Mouse (Mus musculus): Measurements from ENCODE around the gene Ssu2. TPM values are rescaled to one million over a fixed set of nuclear protein-coding genes. Genes with fewer than 3 reads are reported as not detected.

Gene Ssu2
- polyA plus RNA-seq, 1 experiment, result not detected

DNA sequence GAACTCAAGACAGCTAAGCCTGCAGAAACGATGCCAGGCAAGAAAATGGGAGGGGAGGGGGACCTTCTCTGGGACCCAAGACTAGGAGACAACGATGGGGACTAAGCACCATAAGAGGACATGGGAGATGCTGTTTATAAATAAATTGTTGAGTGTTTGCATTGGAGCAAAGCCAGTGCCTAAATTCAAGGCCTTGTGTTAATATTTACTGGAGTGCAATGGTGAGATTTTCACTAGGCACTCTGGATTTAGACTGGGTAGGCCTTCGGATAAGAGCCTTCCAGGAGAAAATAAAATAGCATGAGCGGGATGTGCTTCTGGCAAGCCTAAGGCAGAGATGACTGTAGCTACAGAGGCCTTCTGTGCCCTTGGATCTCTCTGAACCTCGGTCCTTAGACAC, 64.9 kb downstream of the Ssu2 start:
- Histone ChIP-seq H3K4me3 (ENCODE audit: insufficient read depth, low read length) (no peak overlapping the region), H3K4me1 (ENCODE audit: control insufficient read depth, insufficient read depth, low read length) (no peaks in the 10 kb centered on the region), H3K27ac (ENCODE audit: insufficient read depth, low read length) (no peak overlapping the region)

DNA sequence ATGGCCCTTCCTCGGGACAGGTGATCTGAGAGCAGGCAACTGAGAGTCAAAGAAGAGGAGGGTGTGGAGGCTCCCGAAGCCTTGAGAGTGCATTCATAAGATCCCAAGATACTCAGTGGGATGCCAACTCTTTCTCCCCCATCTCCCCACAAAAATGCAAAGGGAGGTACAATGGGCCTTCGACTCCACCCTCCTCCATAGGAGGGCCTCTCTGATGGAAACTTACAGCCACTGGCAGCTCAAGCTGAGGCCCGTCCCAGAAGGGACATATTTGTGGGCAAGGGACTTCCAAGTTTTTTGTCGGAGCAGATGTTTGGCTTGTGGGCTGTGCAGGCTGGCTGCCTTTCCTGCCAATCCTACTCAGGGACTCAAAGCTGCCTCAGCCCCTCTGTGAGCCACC, 67.1 kb downstream of the Ssu2 start:
- Histone ChIP-seq H3K27ac (ENCODE audit: insufficient read depth, low read length) (peak overlapping the region; percentile 64), H3K4me3 (ENCODE audit: insufficient read depth, low read length) (no peak overlapping the region), H3K4me1 (ENCODE audit: control insufficient read depth, insufficient read depth, low read length) (no peaks in the 10 kb centered on the region)
- TF ChIP-seq CTCF (IDR thresholded peaks at IDR 0.05; ENCODE audit: borderline replicate concordance, insufficient read depth, low read length), result no peak
- no peak for TF ChIP-seq POLR2A (IDR thresholded peaks at IDR 0.05; ENCODE audit: low read depth, low read length)

More for the DNA sequence above, 64.9 kb downstream of the Ssu2 start:
- TF ChIP-seq CTCF (IDR thresholded peaks at IDR 0.05; ENCODE audit: borderline replicate concordance, insufficient read depth, low read length) (no peak), POLR2A (IDR thresholded peaks at IDR 0.05; ENCODE audit: low read depth, low read length) (no peak)

DNA sequence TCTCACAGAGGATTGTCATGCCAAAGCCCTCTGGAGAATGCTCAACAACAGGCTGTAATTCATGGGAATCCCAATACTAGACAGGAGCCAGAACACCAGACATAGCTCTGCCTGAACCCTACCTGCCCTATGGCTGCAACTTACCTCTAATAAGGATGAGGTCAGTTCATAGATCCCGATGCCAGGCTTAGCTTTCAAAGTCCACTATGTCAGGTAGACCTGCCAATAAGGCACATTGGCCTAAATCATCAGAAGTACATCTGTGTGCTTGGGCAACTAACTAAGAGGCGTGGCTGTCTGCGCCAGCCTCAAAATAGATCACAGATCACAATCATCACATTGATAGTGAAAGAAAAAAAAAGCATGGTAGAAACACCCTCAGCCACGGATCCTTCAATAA, 68.4 kb downstream of the Ssu2 start:
- no peak for TF ChIP-seq POLR2A (IDR thresholded peaks at IDR 0.05; ENCODE audit: low read depth, low read length)
- Histone ChIP-seq H3K27ac (ENCODE audit: insufficient read depth, low read length) (no peak overlapping the region), H3K4me1 (ENCODE audit: control insufficient read depth, insufficient read depth, low read length) (no peaks in the 10 kb centered on the region), H3K4me3 (ENCODE audit: insufficient read depth, low read length) (no peak overlapping the region)

DNA sequence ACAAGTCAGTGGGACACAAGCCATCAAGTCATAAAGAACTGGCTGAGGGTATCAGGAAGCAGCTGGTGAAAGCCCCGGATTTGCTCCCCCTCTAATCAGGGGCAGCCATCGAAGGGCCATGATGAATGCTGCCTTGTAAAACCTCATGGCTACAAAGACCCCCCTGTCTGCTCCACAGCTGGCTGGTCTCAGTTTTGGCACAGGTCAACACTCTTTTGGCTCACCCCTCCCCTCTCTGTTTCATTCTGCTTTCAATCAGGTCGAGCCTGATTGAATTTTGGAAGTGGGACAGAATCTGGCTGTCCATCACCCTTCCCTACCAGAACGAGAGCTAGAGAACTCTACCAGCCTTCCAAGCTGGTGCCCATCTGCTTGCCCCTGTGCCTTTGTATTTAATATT, 76.4 kb downstream of the Ssu2 start:
- no peak overlapping the region for H3K4me3 ChIP-seq (ENCODE audit: insufficient read depth, low read length)
- no peak for TF ChIP-seq POLR2A (IDR thresholded peaks at IDR 0.05; ENCODE audit: low read depth, low read length)
- no peak for TF ChIP-seq CTCF (IDR thresholded peaks at IDR 0.05; ENCODE audit: borderline replicate concordance, insufficient read depth, low read length)
- no peaks in the 10 kb centered on the region for H3K4me1 ChIP-seq (ENCODE audit: control insufficient read depth, insufficient read depth, low read length)
- H3K27ac ChIP-seq (ENCODE audit: insufficient read depth, low read length), result no peak overlapping the region

- TF ChIP-seq POLR2A (IDR thresholded peaks at IDR 0.05; ENCODE audit: low read depth, low read length) (no peak), CTCF (IDR thresholded peaks at IDR 0.05; ENCODE audit: borderline replicate concordance, insufficient read depth, low read length) (no peak)
- no peaks in the 10 kb centered on the region for H3K4me1 ChIP-seq (ENCODE audit: control insufficient read depth, insufficient read depth, low read length)
- no peak overlapping the region for H3K4me3 ChIP-seq (ENCODE audit: insufficient read depth, low read length)
- no peak overlapping the region for H3K27ac ChIP-seq (ENCODE audit: insufficient read depth, low read length)
Measured at GRCm38 (mm10) chr6:112309330-112309938, 78.4 kb downstream of the Ssu2 start.

Other genes starting within 250 kb of the Ssu2 start
- gene Lmcd1, start 114.3 kb downstream of the Ssu2 start, polyA plus RNA-seq (2011; ENCODE audit: insufficient read length, low read depth, missing spikeins), result 4.1 and 10.2 TPM in 2 replicates
- 1.2 and 1.3 TPM in 2 replicates for gene Cav3, start 71.5 kb upstream of the Ssu2 start, polyA plus RNA-seq (2011; ENCODE audit: insufficient read length, low read depth, missing spikeins)
- not detected in 2 replicates for gene Oxtr, start 101.9 kb upstream of the Ssu2 start, polyA plus RNA-seq (2011; ENCODE audit: insufficient read length, low read depth, missing spikeins)